Mouse (Mus musculus) kidney, embryonic 14.5 days (tissue): ENCODE measurements around the gene Gabpa. TPM values are rescaled to one million over a fixed set of nuclear protein-coding genes. Genes with fewer than 3 reads are reported as not detected.

Experiments used
- ATAC-seq: fragments of 200-750 bp; cut with Nextera tagmentation; 2 replicates; pipeline ENCODE4 v1.8.0; 2017; ENCODE audit warnings: moderate number of reproducible peaks, mild to moderate bottlenecking, moderate TSS enrichment, moderate library complexity; ENCODE audit not compliant: low FRiP score, low TSS enrichment
- H3K27ac ChIP-seq: fragments of 300-500 bp; sonication (generic); 2 replicates; pipeline ENCODE4 v1.5.1; 2014; ENCODE audit warnings: low read depth, mild to moderate bottlenecking, low read length, moderate library complexity, mixed read lengths
- H3K27me3 ChIP-seq: fragments of 300-500 bp; sonication (generic); 2 replicates; pipeline ENCODE4 v1.6.1; 2014; ENCODE audit warnings: mild to moderate bottlenecking, low read length; ENCODE audit not compliant: control insufficient read depth, insufficient read depth
- H3K36me3 ChIP-seq: fragments of 300-500 bp; sonication (generic); 2 replicates; pipeline ENCODE4 v1.6.1; 2014; ENCODE audit warnings: low read length, mixed read lengths; ENCODE audit not compliant: control insufficient read depth, insufficient read depth
- H3K4me1 ChIP-seq: fragments of 300-500 bp; sonication (generic); 2 replicates; pipeline ENCODE4 v1.6.1; 2014; ENCODE audit warnings: low read length, mixed read lengths; ENCODE audit not compliant: control insufficient read depth, insufficient read depth
- H3K4me2 ChIP-seq: fragments of 300-500 bp; sonication (generic); replicated peaks from 2 replicates; pipeline ENCODE4 v1.6.1; 2014; ENCODE audit warnings: low read depth, mild to moderate bottlenecking, low read length
- H3K4me3 ChIP-seq: fragments of 300-500 bp; sonication (generic); 2 replicates; pipeline ENCODE4 v1.5.1; 2014; ENCODE audit warnings: mild to moderate bottlenecking, low read length
- H3K9ac ChIP-seq: fragments of 300-500 bp; sonication (generic); 2 replicates; pipeline ENCODE4 v1.6.1; 2014; ENCODE audit warnings: low read depth, mild to moderate bottlenecking, low read length, moderate library complexity
- H3K9me3 ChIP-seq: fragments of 300-500 bp; sonication (generic); 2 replicates; pipeline ENCODE4 v1.6.1; 2016; ENCODE audit warnings: low read length; ENCODE audit not compliant: control insufficient read depth
- WGBS: fragments of 180-500 bp; shearing (Covaris S2); extraction: QIAGEN DNeasy Blood & Tissue Kit; methylation state at CpG from one replicate; pipeline ENCODE4 v1.1.7; 2014; 5-methylcytosine and 5-hydroxymethylcytosine counted together
- polyA plus RNA-seq: library from polyadenylated mRNA; unstranded; fragments of >200 nt; fragmentation: Nextera tagmentation; extraction: Ambion mirVana; gene quantifications from 2 replicates; pipeline ENCODE4 v1.2.1, GENCODE M21; 2014

Gene Gabpa
- polyA plus RNA-seq, 1 experiment from 2014 or later, result 44.7 TPM

GRCm38 (mm10) chr16:84806175-84806574, 28.6 kb upstream of the Gabpa start:
- ATAC-seq, result no peak
- no peak overlapping the region for H3K9ac ChIP-seq
- 92% methylated on average over 3 of the region's 3 CpGs for WGBS
- H3K27ac ChIP-seq, result no peak overlapping the region
- 0 out of 2 replicates have a peak, but pooled peaks cover 6% of the 10 kb centered on the region for H3K4me1 ChIP-seq
- H3K36me3 ChIP-seq, result no peaks in the 10 kb centered on the region
- H3K9me3 ChIP-seq, result no peaks in the 10 kb centered on the region
- H3K4me3 ChIP-seq, result no peak overlapping the region
- no peak overlapping the region for H3K4me2 ChIP-seq
- H3K27me3 ChIP-seq, result no peaks in the 10 kb centered on the region

DNA sequence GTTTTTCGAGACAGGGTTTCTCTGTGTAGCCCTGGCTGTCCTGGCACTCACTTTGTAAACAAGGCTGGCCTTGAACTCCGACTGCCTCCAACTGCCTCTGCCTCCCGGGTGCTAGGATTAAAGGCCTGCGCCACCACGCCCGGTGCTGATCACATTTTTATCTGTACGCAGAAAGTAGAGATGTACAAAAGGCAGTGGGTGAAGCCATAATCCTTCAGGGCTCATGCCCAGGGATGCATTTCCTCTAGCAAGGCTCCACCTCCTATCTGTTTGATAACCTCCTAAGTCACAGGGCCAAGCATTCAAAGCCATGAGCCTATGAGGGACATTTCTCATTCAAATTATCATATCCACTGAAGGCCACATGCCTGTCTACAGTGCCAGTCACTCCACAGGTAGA, 26.9 kb upstream of the Gabpa start:
- ATAC-seq, result no peak
- H3K4me1 ChIP-seq, result no peaks in the 10 kb centered on the region
- no peaks in the 10 kb centered on the region for H3K9me3 ChIP-seq
- H3K4me3 ChIP-seq, result no peak overlapping the region
- no peak overlapping the region for H3K9ac ChIP-seq
- no peak overlapping the region for H3K27ac ChIP-seq
- 95% methylated on average over 7 of the region's 7 CpGs for WGBS
- H3K4me2 ChIP-seq, result no peak overlapping the region
- H3K36me3 ChIP-seq, result no peaks in the 10 kb centered on the region
- H3K27me3 ChIP-seq, result no peaks in the 10 kb centered on the region

- Histone ChIP-seq H3K4me1 (no peaks in the 10 kb centered on the region), H3K4me2 (no peak overlapping the region), H3K9me3 (no peaks in the 10 kb centered on the region), H3K4me3 (no peak overlapping the region), H3K36me3 (no peaks in the 10 kb centered on the region), H3K9ac (no peak overlapping the region), H3K27ac (no peak overlapping the region), H3K27me3 (no peaks in the 10 kb centered on the region)
- WGBS, result 70% methylated on average over 1 of the region's 1 CpGs
- no peak for ATAC-seq
Observed at GRCm38 (mm10) chr16:84810254-84810653, 24.5 kb upstream of the Gabpa start.

DNA sequence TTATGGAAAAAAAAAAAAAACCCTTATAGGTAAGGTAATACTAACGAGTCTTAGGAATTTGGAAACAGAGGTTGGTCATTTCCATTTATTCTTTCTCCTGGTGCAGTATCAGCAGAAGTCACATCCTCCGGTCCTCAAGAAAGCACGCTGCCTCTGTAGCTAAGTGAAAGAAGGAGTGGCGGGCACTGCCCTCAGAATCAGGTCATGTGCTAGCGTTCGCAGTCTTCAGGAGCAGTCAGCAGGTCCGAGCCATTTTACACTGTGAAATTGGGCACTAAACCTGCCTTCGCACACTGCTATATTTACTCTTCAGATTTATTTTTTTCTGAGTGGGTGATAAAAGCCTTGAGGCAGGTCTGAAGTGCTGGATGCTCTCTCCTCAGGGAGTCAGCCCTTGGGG, 20.9 kb upstream of the Gabpa start:
- ATAC-seq, result no peak
- H3K9me3 ChIP-seq, result no peaks in the 10 kb centered on the region
- 81% methylated on average over 8 of the region's 8 CpGs for WGBS
- no peaks in the 10 kb centered on the region for H3K27me3 ChIP-seq
- H3K27ac ChIP-seq, result no peak overlapping the region
- no peak overlapping the region for H3K9ac ChIP-seq
- no peak overlapping the region for H3K4me3 ChIP-seq
- H3K4me1 ChIP-seq, result no peaks in the 10 kb centered on the region
- no peak overlapping the region for H3K4me2 ChIP-seq
- no peaks in the 10 kb centered on the region for H3K36me3 ChIP-seq

GRCm38 (mm10) chr16:84814511-84814910, 20.2 kb upstream of the Gabpa start:
- H3K9me3 ChIP-seq, result no peaks in the 10 kb centered on the region
- H3K36me3 ChIP-seq, result no peaks in the 10 kb centered on the region
- no peak overlapping the region for H3K27ac ChIP-seq
- no peak overlapping the region for H3K4me2 ChIP-seq
- H3K4me3 ChIP-seq, result no peak overlapping the region
- WGBS, result 71% methylated on average over 8 of the region's 8 CpGs
- no peaks in the 10 kb centered on the region for H3K4me1 ChIP-seq
- no peak for ATAC-seq
- no peaks in the 10 kb centered on the region for H3K27me3 ChIP-seq
- no peak overlapping the region for H3K9ac ChIP-seq

DNA sequence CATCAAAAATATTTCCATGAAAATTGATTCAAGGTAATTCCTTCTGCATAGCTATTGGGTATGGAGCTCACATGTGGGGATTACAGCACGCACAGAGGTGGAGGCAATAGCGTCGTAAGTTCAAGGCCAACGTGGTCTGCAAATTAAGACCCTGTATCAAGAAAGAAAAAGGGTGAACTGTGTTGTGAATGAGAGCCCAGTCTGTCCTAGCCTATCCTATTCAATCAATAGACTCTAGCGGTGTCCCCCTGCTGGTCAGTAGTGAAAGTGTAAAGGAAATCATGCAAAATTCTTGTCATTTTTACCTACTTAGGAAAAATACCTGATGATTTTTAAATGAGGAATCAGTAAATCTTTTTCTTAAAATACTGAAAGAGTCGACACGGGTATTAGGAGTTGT, 17.3 kb upstream of the Gabpa start:
- no peaks in the 10 kb centered on the region for H3K9me3 ChIP-seq
- H3K27me3 ChIP-seq, result no peaks in the 10 kb centered on the region
- peaks cover 3% of the 10 kb centered on the region; the same call in 1 of the 2 replicates for H3K36me3 ChIP-seq
- H3K4me2 ChIP-seq, result no peak overlapping the region
- ATAC-seq, result 0 out of 2 replicates have a peak, but pooled peaks have one; percentile 64
- 37% methylated on average over 7 of the region's 7 CpGs for WGBS
- no peak overlapping the region for H3K27ac ChIP-seq
- no peak overlapping the region for H3K4me3 ChIP-seq
- no peaks in the 10 kb centered on the region for H3K4me1 ChIP-seq
- H3K9ac ChIP-seq, result no peak overlapping the region

DNA sequence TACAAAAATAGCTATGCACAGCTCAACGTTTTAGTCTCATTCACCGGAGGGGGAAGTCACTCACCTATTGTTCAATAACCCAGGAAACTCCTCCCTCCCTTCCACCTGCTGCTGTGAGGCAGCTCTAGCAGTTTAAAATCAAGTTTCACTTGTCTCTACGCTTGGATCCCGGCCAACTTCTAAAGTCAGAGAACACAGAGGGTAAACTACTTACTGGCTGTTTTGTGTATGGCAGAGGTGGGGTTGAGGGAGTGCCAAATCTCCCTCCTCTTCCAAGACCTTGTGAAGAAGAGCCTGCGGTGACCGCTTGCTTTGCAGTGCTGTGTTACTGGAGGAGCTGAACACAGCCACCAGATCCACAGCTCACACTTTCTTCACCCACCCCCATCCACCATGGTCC, 9.7 kb upstream of the Gabpa start:
- H3K4me3 ChIP-seq, result no peak overlapping the region
- ATAC-seq, result no peak
- WGBS, result 85% methylated on average over 6 of the region's 6 CpGs
- H3K4me1 ChIP-seq, result no peaks in the 10 kb centered on the region
- no peak overlapping the region for H3K27ac ChIP-seq
- no peak overlapping the region for H3K9ac ChIP-seq
- H3K9me3 ChIP-seq, result no peaks in the 10 kb centered on the region
- no peak overlapping the region for H3K4me2 ChIP-seq
- H3K27me3 ChIP-seq, result no peaks in the 10 kb centered on the region
- peaks cover 65% of the 10 kb centered on the region for H3K36me3 ChIP-seq

- Histone ChIP-seq H3K4me2 (no peak overlapping the region), H3K27me3 (no peaks in the 10 kb centered on the region), H3K9me3 (no peaks in the 10 kb centered on the region), H3K36me3 (peaks cover 54% of the 10 kb centered on the region), H3K4me1 (peaks cover 12% of the 10 kb centered on the region; the same call in 1 of the 2 replicates), H3K9ac (no peak overlapping the region), H3K4me3 (no peak overlapping the region), H3K27ac (no peak overlapping the region)
- no peak for ATAC-seq
- WGBS, result 55% methylated on average over 5 of the region's 5 CpGs
Observed at GRCm38 (mm10) chr16:84831696-84832095, 3.0 kb upstream of the Gabpa start.

- 98% methylated on average over 5 of the region's 5 CpGs for WGBS
- H3K9ac ChIP-seq, result no peak overlapping the region; the same call in 1 of the 2 replicates
- no peaks in the 10 kb centered on the region for H3K9me3 ChIP-seq
- no peak overlapping the region for H3K27ac ChIP-seq
- peaks cover 12% of the 10 kb centered on the region; the same call in 1 of the 2 replicates for H3K4me1 ChIP-seq
- peaks cover 44% of the 10 kb centered on the region for H3K36me3 ChIP-seq
- no peak overlapping the region for H3K4me3 ChIP-seq
- H3K4me2 ChIP-seq, result no peak overlapping the region
- no peak for ATAC-seq
- H3K27me3 ChIP-seq, result no peaks in the 10 kb centered on the region
Observed at GRCm38 (mm10) chr16:84832736-84833135, 2.0 kb upstream of the Gabpa start.
